Mouse (Mus musculus): ENCODE measurements at regions not wholly inside any gene's neighbourhood (a gene's known extent, or its start where the extent isn't known, plus 50 kb on each side); places are given as distances from the start of the nearest gene placed in this dataset.

- no peak overlapping the region for H3K9ac ChIP-seq (ENCODE audit: low read depth, low read length, severe bottlenecking)
- H3K4me2 ChIP-seq (replicated peaks; ENCODE audit: low read depth, low read length, severe bottlenecking): no peak overlapping the region
- DNase-seq (ENCODE audit: low spot score) (no peak), ATAC-seq (ENCODE audit: low FRiP score, low read depth) (no peak)
- no peaks in the 10 kb centered on the region for H3K9me3 ChIP-seq (ENCODE audit: control insufficient read depth, low read length)
- TF ChIP-seq POLR2A (IDR thresholded peaks at IDR 0.05; ENCODE audit: borderline replicate concordance, extremely low read depth, insufficient read depth, insufficient read length): no peak
- no peak overlapping the region for H3K27ac ChIP-seq (replicated peaks; ENCODE audit: low read depth, low read length)
- 78% methylated on average over 4 of the region's 4 CpGs for WGBS
- no peaks in the 10 kb centered on the region for H3K27me3 ChIP-seq (ENCODE audit: control insufficient read depth, insufficient read depth, low read length)
- H3K4me1 ChIP-seq (ENCODE audit: control insufficient read depth, insufficient read depth, low read length): peaks cover 6% of the 10 kb centered on the region; the same call in 1 of the 2 replicates
- no peaks in the 10 kb centered on the region for H3K36me3 ChIP-seq (ENCODE audit: control insufficient read depth, insufficient read depth, low read length)
- no peak overlapping the region for H3K4me3 ChIP-seq (replicated peaks; ENCODE audit: low read length)
Measured at GRCm38 (mm10) chr9:87961796-87962195, 230.7 kb upstream of the Tbx18 start.

- H3K36me3 ChIP-seq (ENCODE audit: control insufficient read depth, insufficient read depth, low read length): no peaks in the 10 kb centered on the region
- H3K4me3 ChIP-seq (replicated peaks; ENCODE audit: low read length): no peak overlapping the region
- no peaks in the 10 kb centered on the region for H3K27me3 ChIP-seq (ENCODE audit: control insufficient read depth, insufficient read depth, low read length)
- peaks cover 6% of the 10 kb centered on the region; the same call in 1 of the 2 replicates for H3K4me1 ChIP-seq (ENCODE audit: control insufficient read depth, insufficient read depth, low read length)
- no peak for DNase-seq (ENCODE audit: low spot score)
- H3K9ac ChIP-seq (ENCODE audit: low read depth, low read length, severe bottlenecking): no peak overlapping the region
- 81% methylated on average over 2 of the region's 2 CpGs for WGBS
- H3K4me2 ChIP-seq (replicated peaks; ENCODE audit: low read depth, low read length, severe bottlenecking): no peak overlapping the region
- no peak for ATAC-seq (ENCODE audit: low FRiP score, low read depth)
- no peak for TF ChIP-seq POLR2A (IDR thresholded peaks at IDR 0.05; ENCODE audit: borderline replicate concordance, extremely low read depth, insufficient read depth, insufficient read length)
- H3K27ac ChIP-seq (replicated peaks; ENCODE audit: low read depth, low read length): no peak overlapping the region
- H3K9me3 ChIP-seq (ENCODE audit: control insufficient read depth, low read length): no peaks in the 10 kb centered on the region
Measured at GRCm38 (mm10) chr9:87964508-87964907, 233.4 kb upstream of the Tbx18 start.

GRCm38 (mm10) chr9:87965103-87965780 lies 234.2 kb upstream of the Tbx18 start:
- 52% methylated on average over 3 of the region's 3 CpGs for WGBS
- ATAC-seq (ENCODE audit: low FRiP score, low read depth): no peak
- no peak overlapping the region for H3K4me3 ChIP-seq (replicated peaks; ENCODE audit: low read length)
- peaks cover 6% of the 10 kb centered on the region; the same call in 1 of the 2 replicates for H3K4me1 ChIP-seq (ENCODE audit: control insufficient read depth, insufficient read depth, low read length)
- TF ChIP-seq POLR2A (IDR thresholded peaks at IDR 0.05; ENCODE audit: borderline replicate concordance, extremely low read depth, insufficient read depth, insufficient read length): no peak
- no peak overlapping the region for H3K4me2 ChIP-seq (replicated peaks; ENCODE audit: low read depth, low read length, severe bottlenecking)
- no peaks in the 10 kb centered on the region for H3K9me3 ChIP-seq (ENCODE audit: control insufficient read depth, low read length)
- DNase-seq (ENCODE audit: low spot score): no peak
- no peak overlapping the region for H3K27ac ChIP-seq (replicated peaks; ENCODE audit: low read depth, low read length)
- H3K9ac ChIP-seq (ENCODE audit: low read depth, low read length, severe bottlenecking): no peak overlapping the region
- no peaks in the 10 kb centered on the region for H3K36me3 ChIP-seq (ENCODE audit: control insufficient read depth, insufficient read depth, low read length)
- no peaks in the 10 kb centered on the region for H3K27me3 ChIP-seq (ENCODE audit: control insufficient read depth, insufficient read depth, low read length)

GRCm38 (mm10) chr9:87968190-87969082 lies 237.4 kb upstream of the Tbx18 start:
- H3K27me3 ChIP-seq (ENCODE audit: control insufficient read depth, insufficient read depth, low read length): no peaks in the 10 kb centered on the region
- H3K9me3 ChIP-seq (ENCODE audit: control insufficient read depth, low read length): no peaks in the 10 kb centered on the region
- no peak overlapping the region for H3K4me2 ChIP-seq (replicated peaks; ENCODE audit: low read depth, low read length, severe bottlenecking)
- H3K36me3 ChIP-seq (ENCODE audit: control insufficient read depth, insufficient read depth, low read length): no peaks in the 10 kb centered on the region
- H3K9ac ChIP-seq (ENCODE audit: low read depth, low read length, severe bottlenecking): no peak overlapping the region
- DNase-seq (ENCODE audit: low spot score): no peak
- H3K4me1 ChIP-seq (ENCODE audit: control insufficient read depth, insufficient read depth, low read length): peaks cover 6% of the 10 kb centered on the region; the same call in 1 of the 2 replicates
- ATAC-seq (ENCODE audit: low FRiP score, low read depth): no peak
- TF ChIP-seq POLR2A (IDR thresholded peaks at IDR 0.05; ENCODE audit: borderline replicate concordance, extremely low read depth, insufficient read depth, insufficient read length): no peak
- WGBS: 62% methylated on average over 5 of the region's 5 CpGs
- H3K27ac ChIP-seq (replicated peaks; ENCODE audit: low read depth, low read length): no peak overlapping the region
- H3K4me3 ChIP-seq (replicated peaks; ENCODE audit: low read length): no peak overlapping the region

GRCm38 (mm10) chr9:87970586-87970985 lies 239.5 kb upstream of the Tbx18 start:
- ATAC-seq (ENCODE audit: low FRiP score, low read depth) (no peak), DNase-seq (ENCODE audit: low spot score) (no peak)
- Histone ChIP-seq H3K27me3 (ENCODE audit: control insufficient read depth, insufficient read depth, low read length) (no peaks in the 10 kb centered on the region), H3K9me3 (ENCODE audit: control insufficient read depth, low read length) (no peaks in the 10 kb centered on the region), H3K4me2 (replicated peaks; ENCODE audit: low read depth, low read length, severe bottlenecking) (no peak overlapping the region), H3K4me3 (replicated peaks; ENCODE audit: low read length) (no peak overlapping the region), H3K36me3 (ENCODE audit: control insufficient read depth, insufficient read depth, low read length) (no peaks in the 10 kb centered on the region), H3K27ac (replicated peaks; ENCODE audit: low read depth, low read length) (no peak overlapping the region), H3K9ac (ENCODE audit: low read depth, low read length, severe bottlenecking) (no peak overlapping the region), H3K4me1 (ENCODE audit: control insufficient read depth, insufficient read depth, low read length) (no peaks in the 10 kb centered on the region)
- TF ChIP-seq POLR2A (IDR thresholded peaks at IDR 0.05; ENCODE audit: borderline replicate concordance, extremely low read depth, insufficient read depth, insufficient read length): no peak
